Mouse (Mus musculus) ZHBTc4 (cell line): Measurements from ENCODE around the gene 4930402H24Rik.
"Not testable (repeated sequence)": the region's sequence is repeated elsewhere in the genome, so short reads cannot be mapped to it uniquely, and the experiment has no call there.

Source experiments
- DNase-seq: peaks from one replicate; pipeline ENCODE4 v3.0.0-alpha.2; 2011; ENCODE audit warnings: low read depth, low spot score

Gene 4930402H24Rik

GRCm38 (mm10) chr2:130852964-130853363, 53.2 kb downstream of the 4930402H24Rik start:
- DNase-seq = no peak

- no peak for DNase-seq
Observed at GRCm38 (mm10) chr2:130851363-130852246, 54.6 kb downstream of the 4930402H24Rik start.

- no peak for DNase-seq
Observed at GRCm38 (mm10) chr2:130849688-130850087, 56.5 kb downstream of the 4930402H24Rik start.

GRCm38 (mm10) chr2:130848313-130848712, 57.9 kb downstream of the 4930402H24Rik start:
- no peak for DNase-seq

- DNase-seq = no peak
Observed at GRCm38 (mm10) chr2:130843623-130844022, 62.6 kb downstream of the 4930402H24Rik start.

- DNase-seq = peak; percentile 14
Observed at GRCm38 (mm10) chr2:130840846-130841245, 65.4 kb downstream of the 4930402H24Rik start.

GRCm38 (mm10) chr2:130839874-130840661, 66.1 kb downstream of the 4930402H24Rik start:
- DNase-seq = peak; percentile 87

GRCm38 (mm10) chr2:130839528-130839873, 66.7 kb downstream of the 4930402H24Rik start:
- DNase-seq = no peak

GRCm38 (mm10) chr2:130839084-130839483, 67.1 kb downstream of the 4930402H24Rik start:
- DNase-seq = peak; percentile 80

GRCm38 (mm10) chr2:130838131-130838530, 68.1 kb downstream of the 4930402H24Rik start:
- no peak for DNase-seq

- DNase-seq = no peak
Observed at GRCm38 (mm10) chr2:130833699-130834098, 72.5 kb downstream of the 4930402H24Rik start.

GRCm38 (mm10) chr2:130832582-130832981, 73.6 kb downstream of the 4930402H24Rik start:
- DNase-seq = no peak

- no peak for DNase-seq
Observed at GRCm38 (mm10) chr2:130832012-130832411, 74.2 kb downstream of the 4930402H24Rik start.

GRCm38 (mm10) chr2:130830236-130830635, 76.0 kb downstream of the 4930402H24Rik start:
- no peak for DNase-seq

- no peak for DNase-seq
Observed at GRCm38 (mm10) chr2:130829496-130829895, 76.7 kb downstream of the 4930402H24Rik start.

- DNase-seq = no peak
Observed at GRCm38 (mm10) chr2:130828668-130829067, 77.5 kb downstream of the 4930402H24Rik start.

- DNase-seq = not testable (repeated sequence)
Observed at GRCm38 (mm10) chr2:130828066-130828465, 78.1 kb downstream of the 4930402H24Rik start.

- no peak for DNase-seq
Observed at GRCm38 (mm10) chr2:130827410-130827809, 78.8 kb downstream of the 4930402H24Rik start.

- no peak for DNase-seq
Observed at GRCm38 (mm10) chr2:130818838-130819647, 87.2 kb downstream of the 4930402H24Rik start.

- DNase-seq = no peak
Observed at GRCm38 (mm10) chr2:130817865-130818264, 88.3 kb downstream of the 4930402H24Rik start.

- no peak for DNase-seq
Observed at GRCm38 (mm10) chr2:130816205-130816604, 90.0 kb downstream of the 4930402H24Rik start.

GRCm38 (mm10) chr2:130814492-130814891, 91.7 kb downstream of the 4930402H24Rik start:
- DNase-seq = no peak
